Mouse (Mus musculus): ENCODE measurements around the gene Kcnma1.

- TF ChIP-seq POLR2A (IDR thresholded peaks at IDR 0.05; ENCODE audit: control insufficient read depth in 1 of 2, insufficient read depth in 1 of 2, low read depth in 1 of 2, low read length in 2 of 2, poor library complexity in 1 of 2) (no peak), CHD1 (IDR thresholded peaks at IDR 0.05; ENCODE audit: low read depth, low read length) (no peak), SMC3 (IDR thresholded peaks at IDR 0.05; ENCODE audit: low read depth, low read length) (no peak), USF1 (IDR thresholded peaks at IDR 0.05; ENCODE audit: low read depth, low read length) (no peak), CTCF (IDR thresholded peaks at IDR 0.05 in 2 of 3, conservative IDR thresholded peaks at IDR 0.05 in 1 of 3; ENCODE audit: control insufficient read depth in 1 of 3, insufficient read depth in 1 of 3, low read depth in 2 of 3, low read length in 3 of 3, poor library complexity in 1 of 3, severe bottlenecking in 1 of 3) (no peak), MAFK (IDR thresholded peaks at IDR 0.05; ENCODE audit: borderline replicate concordance, low read depth, low read length) (no peak)
Observed at GRCm38 (mm10) chr14:24004471-24005271, 9.6 kb downstream of the Kcnma1 start.

Data from MEL (cell line).